Mouse (Mus musculus): Measurements from ENCODE around the gene Fam98c.

GRCm38 (mm10) chr7:29171562-29172097, 15.6 kb upstream of the Fam98c start:
- TF ChIP-seq POLR2A (IDR thresholded peaks at IDR 0.05; ENCODE audit: low read depth, low read length), result no peak
- TF ChIP-seq CTCF (conservative IDR thresholded peaks at IDR 0.05; ENCODE audit: insufficient read depth, insufficient read length, low read depth, low read length), result no peak

Measured in kidney, adult 2 months (tissue).